Mouse (Mus musculus) adrenal gland, adult 2 months (tissue): ENCODE data around the gene Hfe. TPM values are rescaled to one million over a fixed set of nuclear protein-coding genes. Genes with fewer than 3 reads are reported as not detected.
"Not testable (repeated sequence)": the region's sequence is repeated elsewhere in the genome, so short reads cannot be mapped to it uniquely, and the experiment has no call there.

Experiments used
- DNase-seq: peaks from one replicate; pipeline ENCODE4 v3.0.0; 2021
- polyA plus RNA-seq: library from polyadenylated mRNA; depleted of rRNA; stranded (reverse); fragments of >200 nt; gene quantifications from 2 replicates; pipeline ENCODE4 v1.2.3, GENCODE M21; 2012
- total RNA-seq, 2 experiments: library from RNA; stranded (reverse); gene quantifications; 2 replicates each; pipeline ENCODE4 v1.2.3; 2021

Gene Hfe
- total and polyA plus RNA-seq, 3 experiments, result 22.3 to 33.0 (median 27.9) TPM

GRCm38 (mm10) chr13:23716261-23717042 is 5.8 kb upstream of the Hfe start:
- no peak for DNase-seq

DNA sequence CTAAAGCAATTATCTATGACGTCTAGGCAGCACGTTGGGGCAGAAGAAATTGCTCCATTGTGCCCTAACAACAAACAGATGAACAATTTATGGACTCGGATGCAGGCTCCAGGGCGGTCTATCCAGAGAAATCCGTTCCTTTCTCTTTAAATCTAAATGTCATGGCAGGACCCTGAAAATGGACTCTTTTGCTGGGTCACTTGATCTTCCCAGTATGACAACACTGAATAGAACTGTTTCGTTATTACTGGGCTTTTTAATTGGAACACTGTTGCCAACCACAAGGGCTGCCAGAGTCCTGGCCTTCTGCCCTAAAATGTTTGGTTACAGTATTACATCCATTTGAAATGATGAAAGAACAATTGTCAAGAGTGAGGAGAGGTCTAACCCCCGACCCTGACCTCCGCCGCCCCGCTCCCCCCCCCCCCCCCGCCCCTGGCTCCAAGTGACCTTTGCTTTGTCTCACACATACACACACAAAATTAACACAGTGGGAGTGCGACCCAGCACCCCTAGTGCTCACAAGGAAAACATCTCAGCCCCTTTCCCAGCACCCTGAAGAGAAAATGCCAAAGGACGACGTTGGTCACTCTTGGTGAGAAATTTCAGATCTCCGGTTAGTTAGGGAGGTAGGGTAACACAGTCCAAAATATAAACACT is 810 bp downstream of the Hfe start:
- peak; percentile 47 for DNase-seq

DNA sequence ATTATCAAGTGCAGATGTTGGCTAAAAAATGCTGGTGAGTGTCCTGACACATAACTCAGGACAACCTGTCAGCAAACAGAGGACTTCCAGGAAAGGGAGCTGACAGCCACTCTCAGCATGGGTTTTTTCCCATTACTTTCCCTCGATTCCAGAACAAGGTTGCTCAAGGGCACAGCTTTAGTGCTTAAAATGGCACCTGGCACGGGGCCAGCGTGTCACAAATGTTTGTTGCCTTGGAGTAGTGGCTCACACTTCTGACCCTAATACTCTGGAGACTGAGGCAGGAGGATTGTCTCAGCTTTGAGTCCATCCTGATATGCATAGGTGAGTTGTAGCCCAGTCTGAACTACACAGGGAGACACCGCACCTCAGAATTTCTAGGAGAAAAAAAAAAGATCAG is 2.0 kb downstream of the Hfe start:
- no peak for DNase-seq

- no peak for DNase-seq
Measured at GRCm38 (mm10) chr13:23708041-23708440, 2.6 kb downstream of the Hfe start.

DNA sequence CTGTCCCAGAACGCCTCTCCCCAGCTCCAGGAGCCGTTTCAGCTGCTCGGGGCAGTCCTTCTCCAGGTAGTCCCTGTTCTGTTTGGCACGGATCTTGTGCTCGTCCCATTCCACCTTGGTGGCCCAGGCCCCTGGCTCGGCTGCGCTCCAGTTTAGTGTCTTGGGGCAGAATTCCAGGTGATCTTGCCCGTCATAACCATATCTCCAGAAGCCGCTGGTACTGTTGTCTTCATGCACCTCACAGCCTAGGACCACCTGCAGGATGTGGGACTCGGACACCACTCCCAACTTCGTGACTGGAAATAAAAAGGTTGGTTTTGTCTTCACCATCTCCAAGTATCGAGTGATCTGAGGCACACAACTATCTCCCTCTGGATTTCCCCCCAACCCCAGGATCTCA is 3.9 kb downstream of the Hfe start:
- DNase-seq, result no peak

GRCm38 (mm10) chr13:23705751-23706356 is 4.8 kb downstream of the Hfe start:
- no peak for DNase-seq

DNA sequence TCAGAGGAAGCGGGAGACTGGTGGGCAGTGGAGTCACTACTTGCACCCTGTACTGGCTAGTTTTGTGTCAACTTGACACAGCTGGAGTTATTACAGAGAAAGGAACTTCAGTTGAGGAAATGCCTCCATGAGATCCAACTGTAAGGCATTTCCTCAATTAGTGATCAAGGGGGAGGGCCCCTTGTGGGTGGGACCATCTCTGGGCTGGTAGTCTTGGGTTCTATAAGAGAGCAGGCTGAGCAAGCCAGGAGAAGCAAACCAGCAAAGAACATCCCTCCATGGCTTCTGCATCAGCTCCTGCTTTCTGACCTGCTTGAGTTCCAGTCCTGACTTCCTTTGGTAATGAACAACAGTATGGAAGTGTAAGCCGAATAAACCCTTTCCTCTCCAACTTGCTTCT is 7.9 kb downstream of the Hfe start:
- DNase-seq, result not testable (repeated sequence)

DNA sequence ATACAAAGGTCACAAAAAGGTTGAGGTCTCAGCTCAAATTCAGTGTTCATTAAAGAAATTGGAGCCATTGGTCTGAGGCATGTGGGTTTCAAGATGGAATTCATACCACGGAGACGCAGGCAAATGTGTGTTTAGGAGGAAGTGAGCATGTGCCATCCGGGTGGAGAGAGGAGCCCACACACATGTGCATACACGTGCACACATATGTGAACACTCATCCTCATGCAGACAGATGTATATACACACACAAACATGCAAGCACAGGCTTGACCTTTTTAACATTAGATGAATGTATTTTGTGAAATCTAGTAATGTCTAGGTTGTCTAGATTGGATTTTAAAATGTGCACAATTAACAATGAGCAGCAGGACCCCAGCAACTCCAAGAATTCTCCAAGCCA is 8.4 kb downstream of the Hfe start:
- DNase-seq, result no peak

DNA sequence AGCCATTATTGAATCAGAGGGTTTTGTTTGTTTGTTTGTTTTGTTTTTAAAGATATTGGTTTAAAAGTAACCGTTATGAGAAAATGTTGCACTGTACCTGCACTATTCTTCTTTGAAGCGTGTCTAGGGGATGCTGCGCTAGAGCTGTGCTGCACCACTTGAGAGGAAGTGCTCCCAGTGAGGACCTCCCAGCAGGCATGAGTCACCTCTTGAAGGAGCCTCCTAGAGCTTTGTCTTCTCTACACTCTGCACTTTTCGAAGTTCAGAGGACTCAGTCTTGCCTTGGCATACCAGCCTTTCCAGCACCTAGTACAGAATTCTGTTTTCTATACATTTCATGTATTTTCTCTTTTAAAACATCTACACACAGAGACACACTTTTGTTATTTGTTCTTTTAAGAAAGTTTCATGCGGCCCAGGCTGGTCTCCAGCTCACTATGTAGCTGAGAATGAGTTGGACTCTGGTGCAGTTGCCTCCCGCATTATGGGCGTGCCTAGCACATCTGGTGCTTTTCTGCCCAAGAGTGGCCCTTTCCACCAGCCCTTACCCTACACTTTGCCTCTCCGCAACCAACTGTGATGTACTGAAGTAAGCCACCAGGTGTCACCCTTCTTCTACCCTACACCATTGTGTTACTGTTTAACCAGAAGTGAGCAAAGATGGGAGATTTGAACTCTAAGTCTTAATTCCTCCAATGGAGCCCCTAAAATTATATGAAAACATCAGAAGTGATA is 9.7 kb downstream of the Hfe start:
- DNase-seq, result peak; percentile 81

- no peak for DNase-seq
Measured at GRCm38 (mm10) chr13:23699767-23700166, 10.9 kb downstream of the Hfe start.

- DNase-seq, result no peak
Measured at GRCm38 (mm10) chr13:23698996-23699395, 11.7 kb downstream of the Hfe start.

GRCm38 (mm10) chr13:23698300-23698693 is 12.4 kb downstream of the Hfe start, which contains the start of gene Hist1h4c:
Hist1h4c (minus strand) TSS chr13:23698454.
- DNase-seq, result peak; percentile 98

GRCm38 (mm10) chr13:23697491-23698299 is 13.0 kb downstream of the Hfe start:
- DNase-seq, result peak; percentile 46

GRCm38 (mm10) chr13:23696061-23696474 is 14.6 kb downstream of the Hfe start:
- DNase-seq, result peak; percentile 34

DNA sequence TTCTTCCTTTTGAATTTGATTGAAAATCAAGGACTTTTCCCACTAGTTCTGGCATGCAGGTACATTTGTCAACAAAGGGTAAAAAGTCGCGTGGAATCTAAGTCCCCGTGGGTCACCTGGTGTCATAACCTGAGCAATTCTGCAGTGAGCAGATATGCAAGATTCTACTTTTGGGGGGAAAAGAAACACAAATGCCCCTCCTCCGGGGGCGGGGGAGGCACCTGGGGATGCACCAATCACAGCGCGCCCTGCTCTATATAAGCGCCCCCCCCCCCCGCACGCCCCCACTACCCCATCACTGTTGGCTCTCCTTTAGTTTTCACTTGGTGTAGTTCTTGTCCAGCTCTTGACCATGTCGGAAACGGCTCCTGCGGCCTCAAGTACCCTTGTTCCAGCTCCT is 15.1 kb downstream of the Hfe start, which contains the start of gene Hist1h1t:
TSS of gene Hist1h1t (plus strand) at position 301 of the 400 bp plus-strand sequence.
- no peak for DNase-seq

- no peak for DNase-seq
Measured at GRCm38 (mm10) chr13:23694956-23695355, 15.7 kb downstream of the Hfe start.

- DNase-seq, result no peak
Measured at GRCm38 (mm10) chr13:23693856-23694440, 16.7 kb downstream of the Hfe start.

- no peak for DNase-seq
Measured at GRCm38 (mm10) chr13:23689459-23689858, 21.2 kb downstream of the Hfe start.

- DNase-seq, result no peak
Measured at GRCm38 (mm10) chr13:23688956-23689355, 21.7 kb downstream of the Hfe start.

- DNase-seq, result peak; percentile 17
Measured at GRCm38 (mm10) chr13:23687907-23688306, 22.7 kb downstream of the Hfe start.

GRCm38 (mm10) chr13:23687181-23687580 is 23.5 kb downstream of the Hfe start:
- no peak for DNase-seq
